Mouse (Mus musculus) frontal cortex, adult 2 months (tissue): ENCODE results near the gene D6Wsu163e. TPM values are rescaled to one million over a fixed set of nuclear protein-coding genes. Genes with fewer than 3 reads are reported as not detected.

Experiments
- DNase-seq, 2 experiments: peaks; one replicate each; pipeline ENCODE4 v3.0.0; 2022; ENCODE audit warnings: low spot score in 1 of 2; ENCODE audit errors: extremely low spot score in 1 of 2
- polyA plus RNA-seq: library from polyadenylated mRNA; depleted of rRNA; stranded (reverse); fragments of >200 nt; gene quantifications from 2 replicates; pipeline ENCODE4 v1.2.3, GENCODE M21; 2012; rRNA removed

Gene D6Wsu163e
- polyA plus RNA-seq, 1 experiment, result 32.7 TPM

DNA sequence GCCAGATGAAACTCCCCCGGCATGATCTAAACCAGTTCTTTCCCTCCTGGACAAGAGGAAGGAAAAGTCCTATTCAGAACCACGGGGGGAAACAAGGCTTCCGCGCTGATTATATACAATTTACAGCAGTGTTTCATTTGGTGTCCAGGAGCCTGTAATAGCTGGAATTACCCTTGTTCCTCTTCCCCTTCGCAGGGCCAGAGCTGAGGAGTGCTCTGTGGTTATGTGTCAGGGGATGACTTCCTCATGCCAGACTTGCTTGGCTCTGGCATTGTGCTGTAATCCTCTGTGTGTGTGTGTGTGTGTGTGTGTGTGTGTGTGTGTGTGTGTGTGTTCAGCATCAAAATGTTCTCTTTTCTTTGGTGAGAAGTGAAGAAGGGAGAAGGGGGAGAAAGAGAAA, 56.6 kb downstream of the D6Wsu163e start:
- DNase-seq, result no peak

GRCm38 (mm10) chr6:127005646-127006045, 65.9 kb downstream of the D6Wsu163e start:
- DNase-seq, result no peak

GRCm38 (mm10) chr6:127006551-127006950, 66.8 kb downstream of the D6Wsu163e start:
- no peak for DNase-seq

- DNase-seq, result no peak
These were observed 70.3 kb downstream of the D6Wsu163e start for GRCm38 (mm10) chr6:127010021-127010420.

- no peak for DNase-seq
These were observed 72.3 kb downstream of the D6Wsu163e start for GRCm38 (mm10) chr6:127011947-127012535.

GRCm38 (mm10) chr6:127014906-127015770, 75.4 kb downstream of the D6Wsu163e start, which contains the start of gene Fgf6:
TSS of gene Fgf6 (plus strand) at chr6:127015586.
- DNase-seq, result no peak

- DNase-seq, result no peak
These were observed 79.5 kb downstream of the D6Wsu163e start for GRCm38 (mm10) chr6:127019254-127019653.

DNA sequence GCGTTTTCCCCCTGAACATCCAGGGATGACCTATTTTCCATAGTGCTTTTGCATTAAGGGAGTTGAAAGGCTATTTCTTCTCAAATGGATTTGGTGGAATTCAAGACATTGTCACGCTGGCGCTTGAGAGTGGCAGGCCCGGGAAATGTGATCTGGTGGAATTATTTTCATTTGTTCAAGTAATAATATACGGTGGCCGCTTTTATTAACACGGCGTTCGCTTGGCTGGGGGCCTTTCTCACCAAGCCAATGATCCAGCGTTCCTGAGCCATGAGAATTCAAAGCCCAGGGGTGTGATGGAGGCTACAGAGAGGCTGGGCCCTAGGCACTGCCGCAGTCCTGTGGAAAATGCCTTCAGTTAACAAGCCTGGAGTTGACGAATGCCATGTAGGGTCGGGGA, 80.7 kb downstream of the D6Wsu163e start:
- DNase-seq, result no peak

DNA sequence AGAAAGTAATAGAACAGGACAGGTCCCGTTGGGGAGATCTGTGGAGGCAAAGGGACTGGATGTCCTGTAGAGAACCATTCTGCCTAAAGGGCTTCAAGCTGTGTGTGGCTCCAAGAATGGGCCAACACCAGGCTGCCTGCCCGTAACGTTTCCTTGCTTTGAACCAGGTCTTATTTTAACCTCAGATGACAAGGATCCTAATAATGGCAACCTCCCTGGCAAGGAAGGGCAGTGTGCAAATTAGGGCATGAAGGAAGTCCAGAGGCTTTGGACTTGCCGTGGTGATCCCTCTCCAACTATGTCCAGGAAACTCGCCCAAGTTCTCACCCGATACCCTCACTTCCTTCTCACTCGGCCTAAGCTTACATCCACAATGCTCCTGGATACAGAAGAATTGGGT, 85.1 kb downstream of the D6Wsu163e start:
- no peak for DNase-seq

Other genes with a start within 250 kb of the D6Wsu163e start
- gene Kcna6, start 199.3 kb upstream of the D6Wsu163e start, polyA plus RNA-seq, result 35.8 and 39.3 TPM in 2 replicates
- gene Ndufa9, start 90.8 kb upstream of the D6Wsu163e start, polyA plus RNA-seq, result 134 and 138 TPM in 2 replicates
- gene Akap3, start 86.9 kb upstream of the D6Wsu163e start, polyA plus RNA-seq, result 0.14 and 0.32 TPM in 2 replicates
- gene Dyrk4, start 18.1 kb upstream of the D6Wsu163e start, polyA plus RNA-seq, result 0.30 and 0.65 TPM in 2 replicates
- gene Rad51ap1, start 375 bp upstream of the D6Wsu163e start, polyA plus RNA-seq, result 4.1 and 4.5 TPM in 2 replicates
- not detected in 2 replicates for gene Fgf6, start 75.6 kb downstream of the D6Wsu163e start, polyA plus RNA-seq
- 0.84 and 0.88 TPM in 2 replicates for gene Fgf23, start 132.9 kb downstream of the D6Wsu163e start, polyA plus RNA-seq
- gene Tigar, start 169.6 kb downstream of the D6Wsu163e start, polyA plus RNA-seq, result 16.2 and 16.6 TPM in 2 replicates
- gene Ccnd2, start 212.2 kb downstream of the D6Wsu163e start, polyA plus RNA-seq, result 41.8 and 49.2 TPM in 2 replicates